Mouse (Mus musculus) stomach, postnatal 0 days (tissue): Measurements from ENCODE around the gene Sri.

ENCODE experiments used
- CTCF ChIP-seq: IDR thresholded peaks from 2 replicates; pipeline ENCODE4 v1.5.1; 2016; ENCODE audit warnings: antibody characterized with exemption, low read depth, mild to moderate bottlenecking, moderate library complexity
- EP300 ChIP-seq: optimal IDR thresholded peaks from 2 replicates; pipeline ENCODE3; 2016; ENCODE audit warnings: antibody characterized with exemption

DNA sequence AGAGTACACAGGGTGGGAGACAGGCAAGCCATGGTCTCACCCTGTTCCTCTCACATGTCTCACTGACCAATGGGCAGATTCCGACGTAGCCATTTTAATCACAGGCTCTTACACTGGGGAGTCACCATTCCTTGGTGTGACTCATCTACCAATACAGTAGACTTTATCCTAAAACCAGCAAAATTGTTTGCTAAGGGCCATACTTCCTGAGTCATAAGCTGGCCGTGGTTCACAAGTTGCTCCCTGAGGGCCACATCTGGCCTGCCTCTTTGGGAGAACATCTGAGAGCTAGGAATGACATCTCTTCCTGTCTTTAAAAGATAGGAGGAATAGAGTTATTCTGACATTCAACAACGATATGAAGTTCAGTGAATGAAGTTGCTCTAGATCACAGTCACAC lies 7.9 kb downstream of the Sri start:
- no peak for TF ChIP-seq CTCF
- TF ChIP-seq EP300, result no peak
